Mouse (Mus musculus) thymus, postnatal 0 days (tissue): ENCODE measurements around the gene Trabd2b. TPM values are rescaled to one million over a fixed set of nuclear protein-coding genes. Genes with fewer than 3 reads are reported as not detected.

Source experiments
- DNase-seq: peaks from one replicate; pipeline ENCODE4 v3.0.0-alpha.2; 2015; ENCODE audit warnings: low spot score
- polyA plus RNA-seq: library from polyadenylated mRNA; unstranded; fragments of >200 nt; fragmentation: Nextera tagmentation; extraction: Ambion mirVana; gene quantifications from 2 replicates; pipeline ENCODE4 v1.2.1, GENCODE M21; 2015

The Trabd2b gene
- polyA plus RNA-seq, result 0.12 and 0.17 TPM in 2 replicates

GRCm38 (mm10) chr4:114406355-114407101 lies at the start of gene Trabd2b:
TSS of gene Trabd2b (plus strand) at chr4:114406724.
- DNase-seq, result no peak

GRCm38 (mm10) chr4:114357420-114357819 lies 49.1 kb upstream of the Trabd2b start:
- DNase-seq, result no peak

GRCm38 (mm10) chr4:114358874-114359273 lies 47.6 kb upstream of the Trabd2b start:
- DNase-seq, result no peak

GRCm38 (mm10) chr4:114359818-114360217 lies 46.7 kb upstream of the Trabd2b start:
- DNase-seq, result no peak

GRCm38 (mm10) chr4:114361336-114361735 lies 45.2 kb upstream of the Trabd2b start:
- DNase-seq, result no peak

GRCm38 (mm10) chr4:114365000-114365399 lies 41.5 kb upstream of the Trabd2b start:
- no peak for DNase-seq

GRCm38 (mm10) chr4:114365595-114365994 lies 40.9 kb upstream of the Trabd2b start:
- DNase-seq, result no peak

GRCm38 (mm10) chr4:114367005-114367404 lies 39.5 kb upstream of the Trabd2b start:
- no peak for DNase-seq

- DNase-seq, result no peak
These were observed 38.7 kb upstream of the Trabd2b start for GRCm38 (mm10) chr4:114367840-114368239.

- no peak for DNase-seq
These were observed 36.9 kb upstream of the Trabd2b start for GRCm38 (mm10) chr4:114369591-114369990.

- DNase-seq, result no peak
These were observed 35.4 kb upstream of the Trabd2b start for GRCm38 (mm10) chr4:114370935-114371715.

GRCm38 (mm10) chr4:114372699-114373098 lies 33.8 kb upstream of the Trabd2b start:
- DNase-seq, result no peak

GRCm38 (mm10) chr4:114374330-114374729 lies 32.2 kb upstream of the Trabd2b start:
- no peak for DNase-seq

- no peak for DNase-seq
These were observed 29.0 kb upstream of the Trabd2b start for GRCm38 (mm10) chr4:114377531-114377930.

- no peak for DNase-seq
These were observed 28.0 kb upstream of the Trabd2b start for GRCm38 (mm10) chr4:114378512-114378911.

- DNase-seq, result no peak
These were observed 27.0 kb upstream of the Trabd2b start for GRCm38 (mm10) chr4:114379416-114379956.

- no peak for DNase-seq
These were observed 23.9 kb upstream of the Trabd2b start for GRCm38 (mm10) chr4:114382627-114383026.

- no peak for DNase-seq
These were observed 21.3 kb upstream of the Trabd2b start for GRCm38 (mm10) chr4:114385236-114385635.

GRCm38 (mm10) chr4:114386395-114386811 lies 20.1 kb upstream of the Trabd2b start:
- DNase-seq, result no peak

- no peak for DNase-seq
These were observed 18.9 kb upstream of the Trabd2b start for GRCm38 (mm10) chr4:114387527-114388135.

GRCm38 (mm10) chr4:114388306-114388705 lies 18.2 kb upstream of the Trabd2b start:
- no peak for DNase-seq

GRCm38 (mm10) chr4:114389653-114390052 lies 16.9 kb upstream of the Trabd2b start:
- no peak for DNase-seq
